Mouse (Mus musculus) midbrain, embryonic 14.5 days (tissue): ENCODE measurements at regions not wholly inside any gene's neighbourhood (a gene's known extent, or its start where the extent isn't known, plus 50 kb on each side); places are given as distances from the start of the nearest gene placed in this dataset.
A peak's percentile ranks its signal among the peaks of the same experiment; 100 is the strongest.

Experiments used
- ATAC-seq: fragments of 200-750 bp; cut with Nextera tagmentation; 2 replicates; pipeline ENCODE4 v1.8.0; 2017; ENCODE audit warnings: moderate number of reproducible peaks, moderate library complexity; ENCODE audit not compliant: low FRiP score, low TSS enrichment
- DNase-seq: peaks from one replicate; pipeline ENCODE4 v3.0.0-alpha.2; 2015
- H3K27ac ChIP-seq: fragments of 300-500 bp; sonication (generic); replicated peaks from 2 replicates; pipeline ENCODE4 v1.5.1; 2014; ENCODE audit warnings: mild to moderate bottlenecking, low read depth, low read length, moderate library complexity
- H3K27me3 ChIP-seq: fragments of 300-500 bp; sonication (generic); 2 replicates; pipeline ENCODE4 v1.6.1; 2014; ENCODE audit warnings: low read length, control low read depth, mixed read lengths; ENCODE audit not compliant: control insufficient read depth, insufficient read depth
- H3K36me3 ChIP-seq: fragments of 300-500 bp; sonication (generic); 2 replicates; pipeline ENCODE4 v1.6.1; 2014; ENCODE audit warnings: low read length, control low read depth; ENCODE audit not compliant: control insufficient read depth, insufficient read depth
- H3K4me1 ChIP-seq: fragments of 300-500 bp; sonication (generic); 2 replicates; pipeline ENCODE4 v1.6.1; 2014; ENCODE audit warnings: mild to moderate bottlenecking, antibody characterized with exemption, low read length, control low read depth; ENCODE audit not compliant: control insufficient read depth, insufficient read depth
- H3K4me2 ChIP-seq: fragments of 300-500 bp; sonication (generic); 2 replicates; pipeline ENCODE4 v1.6.1; 2014; ENCODE audit warnings: mild to moderate bottlenecking, low read length, moderate library complexity
- H3K4me3 ChIP-seq: fragments of 300-500 bp; sonication (generic); replicated peaks from 2 replicates; pipeline ENCODE4 v1.5.1; 2014; ENCODE audit warnings: low read depth, low read length
- H3K9ac ChIP-seq: fragments of 300-500 bp; sonication (generic); replicated peaks from 2 replicates; pipeline ENCODE4 v1.6.1; 2014; ENCODE audit warnings: mild to moderate bottlenecking, low read length, moderate library complexity
- H3K9me3 ChIP-seq: fragments of 300-500 bp; sonication (generic); 2 replicates; pipeline ENCODE4 v1.6.1; 2016; ENCODE audit warnings: low read length, control low read depth, mixed read lengths; ENCODE audit not compliant: control insufficient read depth
- WGBS: fragments of 180-500 bp; shearing (Covaris S2); extraction: QIAGEN DNeasy Blood & Tissue Kit; methylation state at CpG from one replicate; pipeline ENCODE4 v1.1.7; 2014; 5-methylcytosine and 5-hydroxymethylcytosine counted together

- Histone ChIP-seq H3K36me3 (no peaks in the 10 kb centered on the region), H3K27me3 (no peaks in the 10 kb centered on the region), H3K9ac (no peak overlapping the region), H3K4me3 (no peak overlapping the region), H3K27ac (no peak overlapping the region), H3K4me1 (no peaks in the 10 kb centered on the region), H3K4me2 (no peak overlapping the region), H3K9me3 (no peaks in the 10 kb centered on the region)
- WGBS, result 63% methylated on average over 1 of the region's 1 CpGs
- DNase-seq (no peak), ATAC-seq (no peak)
Measured at GRCm38 (mm10) chr1:113703462-113703861, 1838.7 kb upstream of the Dsel start.

GRCm38 (mm10) chr1:113688614-113689013 lies 1823.9 kb upstream of the Dsel start:
- Histone ChIP-seq H3K4me1 (no peaks in the 10 kb centered on the region), H3K4me2 (no peak overlapping the region), H3K9ac (no peak overlapping the region), H3K4me3 (no peak overlapping the region), H3K36me3 (no peaks in the 10 kb centered on the region), H3K27ac (no peak overlapping the region), H3K27me3 (no peaks in the 10 kb centered on the region), H3K9me3 (no peaks in the 10 kb centered on the region)
- DNase-seq (no peak), ATAC-seq (no peak)
- 84% methylated on average over 2 of the region's 2 CpGs for WGBS

DNA sequence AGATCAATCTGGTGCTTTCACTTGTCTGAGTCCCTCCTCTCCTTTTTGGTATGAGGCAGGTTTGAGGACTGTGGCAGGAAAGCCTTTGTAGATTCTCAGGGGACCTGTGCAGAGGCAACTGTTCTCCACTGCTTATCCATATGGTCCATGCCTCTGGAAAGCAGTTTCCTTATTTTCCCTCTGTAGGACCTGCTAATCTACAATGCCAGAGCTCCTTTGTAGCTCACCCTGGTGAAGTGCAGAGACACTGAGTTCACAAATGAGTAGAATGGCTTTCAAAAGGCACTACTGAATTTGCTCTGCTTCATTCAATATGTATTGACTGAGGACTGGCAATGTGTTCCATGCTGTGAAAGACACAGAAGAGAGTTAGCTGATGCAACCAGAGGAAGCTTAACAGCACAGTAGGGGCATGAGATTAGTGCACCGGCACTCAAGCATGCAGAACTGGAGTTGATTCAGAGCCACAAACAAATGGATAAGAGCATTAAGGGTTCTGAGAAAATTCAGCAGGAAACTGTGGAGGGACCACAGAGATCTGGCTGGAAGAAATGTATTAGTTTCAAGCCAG lies 1811.7 kb upstream of the Dsel start:
- Histone ChIP-seq H3K4me3 (no peak overlapping the region), H3K27ac (no peak overlapping the region), H3K4me2 (no peak overlapping the region), H3K27me3 (no peaks in the 10 kb centered on the region), H3K9ac (no peak overlapping the region), H3K36me3 (no peaks in the 10 kb centered on the region), H3K9me3 (no peaks in the 10 kb centered on the region), H3K4me1 (no peaks in the 10 kb centered on the region)
- ATAC-seq (no peak), DNase-seq (peak; percentile 14)
- WGBS, result 2% methylated on average over 1 of the region's 1 CpGs

- DNase-seq (no peak), ATAC-seq (no peak)
- Histone ChIP-seq H3K36me3 (no peaks in the 10 kb centered on the region), H3K9ac (no peak overlapping the region), H3K9me3 (no peaks in the 10 kb centered on the region), H3K4me3 (no peak overlapping the region), H3K27me3 (no peaks in the 10 kb centered on the region), H3K4me1 (no peaks in the 10 kb centered on the region), H3K27ac (no peak overlapping the region), H3K4me2 (no peak overlapping the region)
- WGBS, result 76% methylated on average over 1 of the region's 1 CpGs
Measured at GRCm38 (mm10) chr1:113630898-113631297, 1766.2 kb upstream of the Dsel start.
